Mouse (Mus musculus) intestine, embryonic 14.5 days (tissue): Measurements from ENCODE around the gene Pou2af1. TPM values are rescaled to one million over a fixed set of nuclear protein-coding genes. Genes with fewer than 3 reads are reported as not detected.

Experiments used
- ATAC-seq: fragments of 200-750 bp; cut with Nextera tagmentation; replicated peaks from 2 replicates; pipeline ENCODE4 v1.8.0; 2017; ENCODE audit warnings: low read depth, moderate number of reproducible peaks, moderate TSS enrichment, moderate library complexity; ENCODE audit not compliant: low FRiP score, low TSS enrichment
- DNase-seq: peaks from one replicate; pipeline ENCODE4 v3.0.0-alpha.2; 2018; ENCODE audit warnings: low spot score
- H3K27ac ChIP-seq: fragments of 300-500 bp; sonication (generic); 2 replicates; pipeline ENCODE4 v1.5.1; 2014; ENCODE audit warnings: low read depth, mild to moderate bottlenecking, control low read depth
- H3K27me3 ChIP-seq: fragments of 300-500 bp; sonication (generic); replicated peaks from 2 replicates; pipeline ENCODE4 v1.6.1; 2014; ENCODE audit warnings: low read length, control low read depth; ENCODE audit not compliant: control insufficient read depth, insufficient read depth
- H3K36me3 ChIP-seq: fragments of 300-500 bp; sonication (generic); 2 replicates; pipeline ENCODE4 v1.6.1; 2014; ENCODE audit warnings: low read length, control low read depth; ENCODE audit not compliant: control insufficient read depth, insufficient read depth
- H3K4me1 ChIP-seq: fragments of 300-500 bp; sonication (generic); replicated peaks from 2 replicates; pipeline ENCODE4 v1.6.1; 2014; ENCODE audit warnings: low read length, control low read depth, mixed read lengths; ENCODE audit not compliant: control insufficient read depth, insufficient read depth
- H3K4me2 ChIP-seq: fragments of 300-500 bp; sonication (generic); 2 replicates; pipeline ENCODE4 v1.6.1; 2014; ENCODE audit warnings: low read length
- H3K4me3 ChIP-seq: fragments of 300-500 bp; sonication (generic); 2 replicates; pipeline ENCODE4 v1.5.1; 2014; ENCODE audit warnings: low read depth, low read length, control low read depth, mixed read lengths
- H3K9ac ChIP-seq: fragments of 300-500 bp; sonication (generic); 2 replicates; pipeline ENCODE4 v1.6.1; 2014; ENCODE audit warnings: mild to moderate bottlenecking, low read length
- H3K9me3 ChIP-seq: fragments of 300-500 bp; sonication (generic); 2 replicates; pipeline ENCODE4 v1.6.1; 2016; ENCODE audit warnings: low read length, control low read depth; ENCODE audit not compliant: control insufficient read depth
- WGBS: fragments of 180-500 bp; shearing (Covaris S2); extraction: QIAGEN DNeasy Blood & Tissue Kit; methylation state at CpG from one replicate; pipeline ENCODE4 v1.1.7; 2014; 5-methylcytosine and 5-hydroxymethylcytosine counted together
- polyA plus RNA-seq: library from polyadenylated mRNA; unstranded; fragments of >200 nt; fragmentation: Nextera tagmentation; extraction: Ambion mirVana; gene quantifications from 2 replicates; pipeline ENCODE4 v1.2.1, GENCODE M21; 2014

The Pou2af1 gene
- polyA plus RNA-seq, 1 experiment from 2014 or later: 0.16 TPM

GRCm38 (mm10) chr9:51211191-51211590 lies 2.3 kb upstream of the Pou2af1 start:
- Histone ChIP-seq H3K4me2 (no peak overlapping the region), H3K9me3 (no peaks in the 10 kb centered on the region), H3K9ac (no peak overlapping the region), H3K27ac (no peak overlapping the region), H3K27me3 (no peaks in the 10 kb centered on the region), H3K4me1 (no peaks in the 10 kb centered on the region), H3K36me3 (no peaks in the 10 kb centered on the region), H3K4me3 (no peak overlapping the region)
- DNase-seq (no peak), ATAC-seq (no peak)
- WGBS: 73% methylated on average over 6 of the region's 6 CpGs

- 91% methylated on average over 6 of the region's 6 CpGs for WGBS
- Histone ChIP-seq H3K27me3 (no peaks in the 10 kb centered on the region), H3K9ac (no peak overlapping the region), H3K36me3 (no peaks in the 10 kb centered on the region), H3K4me1 (no peaks in the 10 kb centered on the region), H3K4me3 (no peak overlapping the region), H3K27ac (no peak overlapping the region), H3K9me3 (no peaks in the 10 kb centered on the region), H3K4me2 (no peak overlapping the region)
- ATAC-seq: no peak
- no peak for DNase-seq
Observed at GRCm38 (mm10) chr9:51213729-51214237, 275 bp downstream of the Pou2af1 start.

GRCm38 (mm10) chr9:51215311-51215710 lies 1.8 kb downstream of the Pou2af1 start:
- DNase-seq: no peak
- WGBS: 53% methylated on average over 4 of the region's 4 CpGs
- H3K4me1 ChIP-seq: no peaks in the 10 kb centered on the region

GRCm38 (mm10) chr9:51215949-51216348 lies 2.4 kb downstream of the Pou2af1 start:
- no peaks in the 10 kb centered on the region for H3K36me3 ChIP-seq
- H3K9me3 ChIP-seq: no peaks in the 10 kb centered on the region
- H3K4me3 ChIP-seq: no peak overlapping the region
- no peak overlapping the region for H3K4me2 ChIP-seq
- H3K4me1 ChIP-seq: no peaks in the 10 kb centered on the region
- no peak overlapping the region for H3K9ac ChIP-seq
- no peaks in the 10 kb centered on the region for H3K27me3 ChIP-seq
- ATAC-seq: no peak
- WGBS: 79% methylated on average over 6 of the region's 6 CpGs
- no peak for DNase-seq
- no peak overlapping the region for H3K27ac ChIP-seq

More at GRCm38 (mm10) chr9:51215311-51215710, 1.8 kb downstream of the Pou2af1 start:
- no peak overlapping the region for H3K27ac ChIP-seq
- H3K9ac ChIP-seq: no peak overlapping the region
- no peak overlapping the region for H3K4me2 ChIP-seq
- no peak for ATAC-seq
- no peaks in the 10 kb centered on the region for H3K9me3 ChIP-seq
- H3K27me3 ChIP-seq: no peaks in the 10 kb centered on the region
- H3K36me3 ChIP-seq: no peaks in the 10 kb centered on the region
- no peak overlapping the region for H3K4me3 ChIP-seq

- no peak overlapping the region for H3K27ac ChIP-seq
- 86% methylated on average over 5 of the region's 5 CpGs for WGBS
- DNase-seq (no peak), ATAC-seq (no peak)
- no peaks in the 10 kb centered on the region for H3K9me3 ChIP-seq
- H3K9ac ChIP-seq: no peak overlapping the region
- no peaks in the 10 kb centered on the region for H3K4me1 ChIP-seq
- no peaks in the 10 kb centered on the region for H3K27me3 ChIP-seq
- no peaks in the 10 kb centered on the region for H3K36me3 ChIP-seq
- no peak overlapping the region for H3K4me3 ChIP-seq
- H3K4me2 ChIP-seq: no peak overlapping the region
Observed at GRCm38 (mm10) chr9:51225636-51226166, 12.2 kb downstream of the Pou2af1 start.

- Histone ChIP-seq H3K27ac (no peak overlapping the region), H3K36me3 (no peaks in the 10 kb centered on the region), H3K27me3 (no peaks in the 10 kb centered on the region), H3K4me1 (no peaks in the 10 kb centered on the region), H3K9ac (no peak overlapping the region), H3K9me3 (no peaks in the 10 kb centered on the region), H3K4me2 (no peak overlapping the region), H3K4me3 (no peak overlapping the region)
- 54% methylated on average over 4 of the region's 4 CpGs for whole genome bisulfite sequencing
- DNase-seq: no peak
- peak; percentile 90 for ATAC-seq
Observed at GRCm38 (mm10) chr9:51230701-51231389, 17.3 kb downstream of the Pou2af1 start.

GRCm38 (mm10) chr9:51232163-51232562 lies 18.7 kb downstream of the Pou2af1 start:
- no peak overlapping the region for H3K4me3 ChIP-seq
- H3K27ac ChIP-seq: no peak overlapping the region
- no peaks in the 10 kb centered on the region for H3K36me3 ChIP-seq
- no peaks in the 10 kb centered on the region for H3K27me3 ChIP-seq
- ATAC-seq (no peak), DNase-seq (no peak)
- no peaks in the 10 kb centered on the region for H3K4me1 ChIP-seq
- H3K9ac ChIP-seq: no peak overlapping the region
- no peak overlapping the region for H3K4me2 ChIP-seq
- no peaks in the 10 kb centered on the region for H3K9me3 ChIP-seq
- WGBS: 94% methylated on average over 8 of the region's 8 CpGs

- Histone ChIP-seq H3K27me3 (no peaks in the 10 kb centered on the region), H3K36me3 (no peaks in the 10 kb centered on the region), H3K9ac (no peak overlapping the region), H3K27ac (no peak overlapping the region), H3K4me1 (peaks cover 5% of the 10 kb centered on the region; the same call in 1 of the 2 replicates), H3K4me2 (no peak overlapping the region), H3K4me3 (no peak overlapping the region), H3K9me3 (no peaks in the 10 kb centered on the region)
- ATAC-seq (no peak), DNase-seq (no peak)
- WGBS: 41% methylated on average over 12 of the region's 12 CpGs
Observed at GRCm38 (mm10) chr9:51238741-51239385, 25.4 kb downstream of the Pou2af1 start.
